Mouse (Mus musculus) bone marrow macrophage, adult 2 months (primary cell): ENCODE results near the gene Asic1.

Source experiments
- CTCF ChIP-seq: IDR thresholded peaks from 2 replicates; pipeline ENCODE4 v1.5.1; 2012; ENCODE audit warnings: low read depth, mild to moderate bottlenecking, low read length, moderate library complexity
- POLR2A ChIP-seq: IDR thresholded peaks from 2 replicates; pipeline ENCODE4 v1.6.1; 2012; ENCODE audit warnings: mild to moderate bottlenecking, low read depth, low read length, borderline replicate concordance

GRCm38 (mm10) chr15:99678063-99678800 lies 8.1 kb downstream of the Asic1 start:
- TF ChIP-seq CTCF (peak; percentile 44), POLR2A (no peak)
